Mouse (Mus musculus) T-cell, adult 2 months (primary cell): ENCODE measurements around the gene Fam89a.

Experiments used
- DNase-seq: peaks from one replicate; pipeline ENCODE4 v3.0.0; 2022; ENCODE audit warnings: low spot score

Fam89a gene

DNA sequence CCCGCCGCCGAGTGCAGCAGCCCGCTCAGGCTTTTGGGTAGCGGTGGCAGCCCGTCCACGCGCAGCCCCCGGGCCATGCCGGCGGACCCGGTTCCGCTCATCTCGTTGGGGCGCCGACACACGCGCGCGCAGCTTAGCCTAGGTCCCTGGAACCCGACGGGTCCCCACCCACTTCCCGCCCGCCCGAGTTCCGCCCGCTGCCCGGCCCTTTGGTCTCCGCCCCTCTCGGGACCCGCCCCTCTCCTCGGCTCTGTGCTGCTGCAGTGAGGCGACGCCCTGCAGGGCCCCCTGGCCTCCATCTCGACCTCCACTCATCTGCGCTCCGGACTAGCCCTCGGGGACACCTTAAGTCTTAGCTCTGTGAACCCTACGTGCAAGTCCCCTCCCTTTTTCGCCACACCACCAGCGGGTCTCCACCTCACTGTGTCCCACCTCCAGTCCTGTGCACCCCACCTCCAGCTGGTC is at the start of gene Fam89a:
Gene Fam89a, minus strand, starts transcription at position 124 of the 465 bp plus-strand sequence.
- DNase-seq, result peak; percentile 58

DNA sequence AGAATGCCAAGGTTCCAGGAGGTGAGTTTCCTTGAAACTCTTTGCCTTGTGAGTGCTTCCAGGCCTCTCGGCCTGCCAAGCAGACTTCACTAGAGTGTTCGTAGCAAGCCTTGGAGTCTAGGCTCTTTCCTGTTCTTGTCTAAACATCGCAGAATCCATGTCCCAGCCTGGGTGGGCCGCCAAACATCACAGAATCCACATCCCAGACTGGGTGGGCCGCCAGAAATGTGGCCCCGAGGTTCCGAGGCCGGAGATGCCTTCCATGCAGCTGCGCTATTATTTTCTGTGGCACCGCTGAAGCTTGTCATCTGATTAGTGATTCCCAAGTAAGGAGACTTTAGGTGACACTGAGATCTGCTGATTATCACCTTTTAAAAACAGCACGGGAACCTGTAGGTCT is 48.9 kb upstream of the Fam89a start:
- DNase-seq, result no peak

DNA sequence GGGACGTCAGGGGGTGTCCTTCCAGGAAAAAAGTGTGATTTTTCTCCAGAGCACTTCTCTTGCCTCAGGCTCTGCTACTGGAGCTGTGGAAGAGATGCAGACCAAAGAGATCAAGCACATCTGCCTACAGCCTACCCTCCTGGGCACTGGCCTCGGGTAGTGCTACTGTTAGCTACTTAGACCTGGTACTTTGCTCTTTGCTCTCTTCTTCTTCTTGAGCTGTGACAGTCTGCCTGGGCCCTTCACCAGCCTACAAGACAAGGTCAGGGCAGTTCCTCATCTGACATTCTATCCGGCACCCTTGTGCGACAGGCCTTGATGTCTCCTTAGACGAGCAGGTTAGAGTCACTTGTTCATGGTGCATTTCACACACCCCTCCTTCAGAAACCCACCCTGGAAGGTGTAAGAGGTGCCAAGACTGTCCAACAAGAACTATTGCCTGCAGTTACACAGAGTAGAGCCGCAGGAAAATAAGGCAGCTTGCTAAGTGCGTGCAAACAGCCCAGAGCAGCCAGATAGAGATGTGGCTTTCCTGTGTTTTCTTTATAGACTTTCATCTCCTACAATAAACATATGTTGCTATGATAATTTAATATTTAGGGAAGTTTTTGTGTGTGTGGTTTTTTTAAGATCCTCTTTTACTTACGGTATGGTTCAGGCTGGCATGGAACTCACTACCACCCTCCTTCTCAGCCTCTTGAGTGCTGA is 44.3 kb upstream of the Fam89a start:
- DNase-seq, result no peak

DNA sequence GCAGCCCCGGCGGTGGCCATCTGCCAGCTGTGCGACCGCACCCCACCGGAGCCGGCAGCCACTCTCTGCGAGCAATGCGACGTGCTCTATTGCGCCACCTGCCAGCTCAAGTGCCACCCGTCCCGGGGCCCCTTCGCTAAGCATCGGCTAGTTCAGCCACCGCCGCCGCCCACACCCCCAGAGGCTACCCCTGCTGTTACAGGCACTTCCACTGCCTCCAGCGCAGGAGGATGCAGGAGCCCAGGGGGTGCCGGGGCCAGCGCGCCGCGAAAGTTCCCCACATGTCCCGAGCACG is 42.8 kb upstream of the Fam89a start:
- DNase-seq, result no peak

DNA sequence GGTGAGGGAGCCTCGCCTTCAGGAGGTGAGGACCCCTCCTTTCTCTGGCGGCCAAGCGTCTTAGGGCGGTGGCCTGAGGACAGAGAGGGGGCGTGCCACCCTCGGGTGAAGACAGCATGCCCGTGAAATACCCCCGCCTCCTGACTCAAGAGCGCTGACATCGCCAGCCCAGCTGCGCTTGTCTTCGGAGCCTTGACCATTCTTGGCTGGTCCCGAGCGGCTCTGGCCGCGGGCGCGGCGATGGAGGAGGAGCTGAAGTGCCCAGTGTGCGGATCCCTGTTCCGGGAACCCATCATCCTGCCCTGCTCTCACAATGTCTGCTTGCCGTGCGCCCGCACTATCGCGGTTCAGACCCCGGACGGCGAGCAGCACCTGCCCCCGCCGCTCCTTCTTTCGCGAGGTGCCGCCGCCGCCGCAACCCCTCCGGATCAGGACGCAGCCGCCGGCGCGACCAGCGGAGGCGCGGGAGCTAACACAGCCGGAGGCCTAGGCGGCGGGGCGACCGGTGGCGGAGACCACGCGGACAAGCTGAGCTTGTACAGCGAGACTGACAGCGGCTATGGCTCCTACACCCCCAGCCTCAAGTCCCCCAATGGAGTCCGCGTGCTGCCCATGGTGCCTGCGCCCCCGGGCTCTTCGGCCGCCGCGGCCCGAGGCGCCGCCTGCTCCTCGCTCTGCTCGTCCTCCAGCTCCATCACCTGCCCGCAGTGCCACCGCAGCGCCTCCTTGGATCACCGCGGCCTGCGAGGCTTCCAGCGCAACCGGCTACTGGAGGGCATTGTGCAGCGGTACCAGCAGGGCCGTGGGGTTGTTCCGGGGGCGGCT is 42.2 kb upstream of the Fam89a start:
- no peak for DNase-seq

DNA sequence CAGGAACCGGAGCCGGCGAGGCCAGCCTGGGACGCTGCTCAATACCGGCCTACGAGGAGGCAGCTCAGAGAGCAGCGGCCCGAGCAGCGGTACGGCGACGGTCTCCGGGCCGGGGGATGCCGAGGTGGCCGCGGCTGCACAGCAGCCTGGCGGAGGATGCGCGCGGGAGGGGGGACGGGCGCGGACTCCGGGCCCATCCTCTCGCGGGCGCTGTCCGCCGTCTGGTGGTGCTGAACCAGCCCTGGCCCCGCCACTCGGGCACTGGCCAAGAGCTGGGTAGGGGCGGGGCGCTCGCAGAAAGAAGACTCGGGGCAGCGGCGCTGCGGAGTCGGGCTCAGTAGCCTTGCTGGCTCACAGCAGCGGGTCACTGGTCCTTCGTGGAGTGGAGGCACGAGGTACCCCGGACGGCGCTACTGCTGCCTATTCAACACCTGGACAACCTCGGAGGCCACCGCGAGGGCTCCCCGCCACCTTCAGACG is 41.6 kb upstream of the Fam89a start:
- DNase-seq, result peak; percentile 40

DNA sequence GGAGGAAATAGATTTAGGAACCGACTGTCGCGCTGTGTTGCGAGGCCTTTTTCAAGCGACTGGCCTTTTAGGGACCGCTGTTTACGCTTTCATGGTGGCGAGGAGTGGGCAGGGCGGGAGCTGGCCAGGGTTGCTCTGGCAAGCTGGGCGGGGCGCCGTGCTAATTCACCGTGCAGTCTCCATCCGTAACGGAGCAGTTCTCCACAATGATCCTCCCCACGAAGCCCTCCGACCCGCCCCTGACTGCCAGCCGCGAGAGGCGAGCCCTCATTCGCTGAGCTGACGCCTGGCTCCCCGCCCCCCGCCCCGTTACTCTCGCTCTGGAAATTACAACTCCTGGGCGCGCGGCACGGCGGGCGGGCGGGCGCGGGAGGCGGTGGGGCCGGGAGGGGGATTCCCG is 41.1 kb upstream of the Fam89a start, which contains the start of gene Trim67:
Gene Trim67, plus strand, starts transcription at position 385 of the 400 bp plus-strand sequence.
- DNase-seq, result no peak

DNA sequence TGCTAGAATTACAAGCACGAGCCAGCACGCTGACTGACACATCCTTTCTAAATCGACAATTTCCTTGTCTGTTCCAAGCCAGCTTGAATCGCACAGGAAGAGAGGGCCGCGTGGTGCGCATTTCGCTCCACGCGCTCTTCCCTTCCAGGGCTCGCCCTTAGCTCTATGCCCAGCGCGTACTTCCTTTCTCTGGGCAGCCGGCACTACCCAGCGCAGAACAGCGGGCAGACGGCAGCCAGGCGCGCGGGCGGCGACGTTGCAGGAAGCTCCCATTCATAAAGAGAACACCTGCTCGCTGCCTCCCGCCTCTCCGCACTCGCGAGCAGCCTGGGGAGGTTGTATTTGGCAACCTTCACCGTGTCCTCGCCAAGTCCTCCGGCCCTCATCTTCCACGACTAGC is 40.6 kb upstream of the Fam89a start:
- DNase-seq, result no peak

DNA sequence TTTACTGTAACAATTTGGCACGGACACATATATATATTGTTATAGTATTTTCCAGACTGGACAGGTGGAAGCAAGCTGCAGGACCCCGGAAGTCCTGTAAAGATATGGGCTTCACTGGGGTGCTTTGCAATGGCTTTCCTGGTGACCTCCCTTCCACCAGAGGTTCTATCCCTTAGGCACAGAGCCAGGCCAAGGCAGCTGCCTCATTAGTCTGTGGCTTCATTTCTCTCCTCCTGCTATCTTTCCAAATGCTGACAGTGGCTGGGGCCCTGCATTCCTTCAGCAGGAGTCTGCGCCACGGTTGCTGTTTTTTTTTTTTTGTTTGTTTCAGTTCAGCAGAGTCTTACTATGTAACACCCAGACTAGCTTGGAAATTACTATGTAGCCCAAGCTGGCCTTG is 40.1 kb upstream of the Fam89a start:
- no peak for DNase-seq

DNA sequence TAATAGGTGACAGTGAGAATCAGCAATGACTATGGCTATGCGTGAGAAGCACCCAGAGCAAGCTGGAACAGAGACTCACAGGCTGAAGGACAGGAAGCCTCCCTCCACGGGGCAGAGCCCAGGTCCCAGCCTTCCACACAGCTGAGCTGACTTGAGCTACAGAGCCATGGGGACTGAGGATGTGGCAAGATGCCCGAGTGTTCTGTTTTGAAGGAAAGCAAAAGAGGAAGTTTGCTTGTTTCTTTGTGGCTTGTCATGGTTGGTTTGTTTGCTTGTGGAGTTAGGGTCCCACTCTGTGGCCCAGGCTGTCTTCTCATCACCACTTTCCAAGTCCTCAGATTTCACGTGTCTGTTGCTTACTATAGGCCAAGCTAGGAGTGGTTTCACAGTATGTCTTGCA is 39.0 kb upstream of the Fam89a start:
- DNase-seq, result no peak

DNA sequence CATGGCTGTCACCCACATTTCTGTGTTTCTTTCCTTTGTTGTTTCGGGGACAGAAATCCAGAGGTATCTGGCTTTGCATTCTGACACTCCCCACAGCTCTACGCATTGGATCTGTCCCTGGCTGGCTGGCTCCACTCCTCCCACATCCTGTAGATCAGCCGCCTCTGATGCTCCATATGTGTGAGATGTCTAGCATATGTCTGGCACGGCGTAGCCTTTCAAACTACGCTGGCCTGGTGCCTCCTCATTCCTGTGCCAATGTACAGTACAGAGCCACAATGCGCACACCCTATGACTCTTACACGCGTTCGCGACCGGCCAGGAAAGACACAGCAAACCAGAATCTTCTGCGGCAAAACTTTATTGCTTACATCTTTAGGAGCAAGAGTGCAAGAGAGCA is 33.0 kb upstream of the Fam89a start:
- DNase-seq, result no peak

DNA sequence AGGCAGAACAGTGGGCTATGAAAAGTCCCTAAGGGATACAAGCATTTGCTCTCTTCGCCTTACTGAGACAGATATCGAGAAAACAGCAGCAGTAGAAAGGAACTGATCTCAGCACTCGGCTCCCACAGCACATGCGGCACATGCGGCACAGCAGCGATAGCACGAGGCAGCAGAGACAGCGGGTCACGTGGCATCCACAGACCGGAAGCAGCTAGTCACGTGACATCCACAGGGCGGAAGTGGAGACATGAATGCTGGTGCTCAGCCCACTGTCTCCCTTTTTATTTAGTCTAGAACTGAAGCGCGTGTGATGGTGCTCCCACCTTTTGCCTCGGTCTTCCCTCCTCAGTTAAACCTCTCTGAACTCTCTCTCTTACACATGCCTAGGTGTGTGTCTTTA is 31.6 kb upstream of the Fam89a start:
- no peak for DNase-seq

DNA sequence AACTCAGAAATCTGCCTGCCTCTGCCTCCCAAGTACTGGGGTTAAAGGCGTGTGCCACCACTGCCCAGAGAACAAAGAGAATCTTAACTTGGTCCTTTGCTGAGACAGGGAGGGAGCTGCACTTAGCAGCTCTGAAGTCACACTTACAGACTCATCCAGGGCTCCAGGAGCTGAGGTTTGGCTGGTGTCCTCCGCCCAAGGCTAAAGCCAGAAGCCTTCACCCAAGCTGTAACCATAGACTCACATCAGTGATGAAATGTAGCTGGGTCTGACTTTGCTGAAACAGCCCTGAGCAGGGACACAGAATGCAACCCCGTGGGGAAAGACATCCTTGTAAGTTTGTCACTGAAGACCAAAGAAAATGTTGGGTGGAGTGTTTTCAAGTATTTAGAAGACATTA is 30.8 kb upstream of the Fam89a start:
- no peak for DNase-seq

DNA sequence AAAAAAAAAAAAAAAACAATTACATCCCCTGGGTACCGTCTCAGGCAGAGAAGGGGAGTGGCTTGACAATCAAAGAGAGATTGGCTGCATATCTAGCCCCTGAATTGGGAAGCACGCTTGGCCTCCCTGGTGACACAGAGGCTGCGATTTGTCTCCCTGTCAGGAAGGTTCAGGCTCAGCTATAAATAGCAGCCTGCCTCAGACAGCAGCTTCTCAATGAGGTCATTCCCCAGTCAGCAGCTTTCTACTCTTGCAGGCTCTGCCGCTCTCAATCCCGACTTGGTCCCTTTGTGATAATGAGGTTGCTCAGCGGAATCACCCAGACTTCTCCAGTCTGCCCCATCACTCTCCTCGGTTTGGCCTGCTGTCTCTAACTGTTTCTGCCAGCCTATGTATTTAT is 28.6 kb upstream of the Fam89a start:
- DNase-seq, result no peak

DNA sequence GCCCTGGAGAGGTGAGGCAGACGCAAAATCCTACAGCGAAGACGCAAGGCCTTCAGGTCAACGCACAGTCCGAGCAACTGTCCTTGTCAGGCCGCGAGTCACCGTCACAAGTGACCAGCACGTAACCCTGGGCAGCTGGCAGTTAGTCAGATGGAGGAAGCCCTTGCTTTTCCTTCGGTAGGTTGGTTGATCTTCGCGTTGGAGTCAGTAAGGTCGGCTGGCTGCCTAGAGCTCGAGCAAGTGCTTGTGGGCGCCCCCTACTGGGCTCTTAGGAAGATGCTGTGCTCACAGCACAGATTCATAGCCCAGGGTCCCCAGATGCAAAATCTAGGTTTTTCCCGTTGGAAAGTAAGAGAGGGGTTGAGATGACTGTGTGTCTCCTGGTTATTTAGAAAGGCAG is 24.1 kb upstream of the Fam89a start:
- peak; percentile 53 for DNase-seq

DNA sequence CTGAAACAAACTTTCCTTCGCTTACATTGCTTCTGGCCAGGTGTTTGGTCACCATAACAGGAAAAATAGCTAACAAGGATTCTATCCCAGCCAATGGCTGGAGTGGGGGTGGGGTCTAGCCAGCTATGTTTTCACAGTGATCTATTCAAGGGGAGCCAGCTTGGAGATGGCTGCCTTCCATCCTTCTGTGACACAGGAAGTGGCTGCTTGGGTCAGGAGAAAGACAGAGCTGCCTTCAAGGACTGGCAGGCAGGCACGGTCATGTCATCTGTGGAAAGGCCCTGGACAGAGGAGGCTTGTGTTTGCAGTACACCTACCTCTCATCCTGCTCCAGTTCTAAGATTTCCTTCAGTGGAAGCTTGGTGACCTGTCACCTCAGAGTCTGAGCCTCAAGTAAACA is 20.8 kb upstream of the Fam89a start:
- no peak for DNase-seq

DNA sequence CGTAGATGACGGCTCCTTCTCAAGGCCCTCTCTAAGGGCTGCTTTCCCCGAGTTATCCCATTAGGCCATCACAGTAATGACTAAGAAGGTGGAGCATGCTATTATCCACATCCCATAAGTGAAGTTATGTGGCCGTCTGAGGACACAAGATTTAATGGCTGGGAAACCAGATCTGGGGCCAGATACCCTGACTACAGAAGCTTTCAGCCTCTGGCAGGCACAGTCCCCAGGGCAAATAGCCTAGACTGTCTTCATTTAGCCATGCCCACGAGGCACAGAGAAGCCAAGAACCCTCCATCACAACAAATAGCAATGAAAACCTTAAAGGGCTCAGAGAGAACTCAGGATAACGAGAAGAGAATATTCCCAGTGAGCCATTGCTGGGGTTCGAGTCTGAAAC is 11.4 kb upstream of the Fam89a start:
- DNase-seq, result no peak

DNA sequence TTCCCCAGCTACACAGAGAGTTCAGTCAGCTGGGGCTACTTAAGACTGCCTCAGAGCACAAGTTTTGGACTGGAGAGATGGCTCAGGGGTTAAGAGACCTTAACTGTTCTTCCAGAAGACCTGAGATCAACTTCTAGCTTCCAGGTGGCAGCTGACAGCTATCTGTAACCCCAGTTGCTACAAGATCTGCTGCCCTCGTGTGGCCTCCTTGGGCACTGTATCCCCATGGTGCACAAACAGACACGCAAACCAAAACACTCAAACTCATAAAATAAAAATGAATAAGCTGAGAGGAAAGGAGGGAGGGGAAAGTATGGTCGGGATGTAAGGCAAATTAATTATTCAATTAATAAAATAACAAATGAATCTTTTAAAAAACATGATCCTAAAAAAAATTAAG is 6.9 kb upstream of the Fam89a start:
- DNase-seq, result peak; percentile 34

DNA sequence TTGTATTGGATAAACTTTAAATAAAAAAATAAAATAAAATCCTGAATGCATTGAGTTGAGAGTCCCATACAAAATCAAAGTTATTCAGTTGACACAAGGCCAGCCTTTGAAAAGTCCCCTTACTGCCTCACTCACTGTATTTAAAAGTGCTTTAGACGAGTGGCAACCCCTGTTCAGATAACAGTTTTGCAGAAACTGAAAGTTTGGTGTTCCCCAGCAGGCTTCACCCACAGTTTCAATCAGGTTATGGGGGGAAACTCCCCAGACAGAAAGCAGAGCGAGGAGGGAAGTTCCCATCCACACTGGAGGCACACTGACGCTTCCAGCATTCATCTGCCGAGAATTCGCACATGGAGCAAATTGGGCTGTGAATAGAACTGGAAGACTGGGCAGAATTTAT is 5.0 kb upstream of the Fam89a start:
- DNase-seq, result no peak

DNA sequence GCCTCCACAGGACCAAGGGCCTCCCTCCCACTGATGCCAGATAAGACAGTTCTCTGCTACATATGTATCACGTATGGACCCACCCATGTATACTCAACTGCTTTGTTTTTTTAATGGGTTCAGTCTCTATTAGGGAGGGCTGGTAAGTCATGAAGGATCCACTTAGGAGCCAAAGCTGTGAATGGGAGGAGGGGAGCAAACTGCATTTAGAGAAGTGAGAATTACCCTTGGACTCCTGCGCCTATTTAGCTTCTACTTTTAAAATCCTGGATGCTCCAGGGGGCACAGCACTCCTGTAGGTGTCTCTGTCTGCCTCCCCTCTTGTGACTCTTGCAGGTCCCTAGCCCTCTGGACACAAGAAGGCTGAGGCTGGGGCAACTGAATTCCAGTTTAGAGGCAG is 4.5 kb upstream of the Fam89a start:
- no peak for DNase-seq

DNA sequence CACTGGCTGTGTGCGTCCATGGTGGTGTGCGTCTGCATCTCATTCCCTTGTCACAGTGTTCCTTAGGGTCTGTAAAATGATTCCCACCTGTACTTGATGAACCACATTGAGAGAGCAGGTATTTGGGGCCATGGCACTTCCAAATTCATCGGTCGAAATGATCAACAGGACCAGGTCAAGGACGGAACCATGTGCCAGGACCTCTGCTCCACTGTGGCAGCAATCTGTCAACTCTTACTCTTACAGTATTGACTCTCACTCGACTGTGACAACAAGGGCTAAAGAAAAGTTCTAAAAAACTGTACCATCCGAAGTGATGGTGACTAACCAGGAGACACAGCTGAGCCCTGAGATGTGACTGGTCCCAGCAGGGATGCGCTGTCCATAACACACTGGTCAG is 3.8 kb upstream of the Fam89a start:
- no peak for DNase-seq

DNA sequence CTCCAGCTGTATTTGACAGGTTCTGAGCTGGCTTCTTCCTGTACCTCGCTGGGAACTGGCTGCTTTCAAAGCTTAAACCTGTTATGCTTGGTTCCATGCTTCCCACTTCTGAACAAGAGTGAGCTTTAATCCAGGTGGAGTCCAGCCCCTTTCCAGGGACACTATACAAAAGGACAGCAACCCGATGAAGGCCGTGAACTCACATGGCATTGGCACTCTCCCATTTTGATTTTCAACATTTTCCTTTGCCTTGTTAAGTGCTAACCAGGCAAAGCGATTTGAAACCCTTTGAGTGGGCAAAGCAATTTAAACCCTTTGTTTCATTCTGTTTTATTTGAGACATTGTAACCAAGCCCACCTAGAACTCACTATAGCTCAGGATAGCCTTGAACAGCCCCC is 3.2 kb upstream of the Fam89a start:
- no peak for DNase-seq

DNA sequence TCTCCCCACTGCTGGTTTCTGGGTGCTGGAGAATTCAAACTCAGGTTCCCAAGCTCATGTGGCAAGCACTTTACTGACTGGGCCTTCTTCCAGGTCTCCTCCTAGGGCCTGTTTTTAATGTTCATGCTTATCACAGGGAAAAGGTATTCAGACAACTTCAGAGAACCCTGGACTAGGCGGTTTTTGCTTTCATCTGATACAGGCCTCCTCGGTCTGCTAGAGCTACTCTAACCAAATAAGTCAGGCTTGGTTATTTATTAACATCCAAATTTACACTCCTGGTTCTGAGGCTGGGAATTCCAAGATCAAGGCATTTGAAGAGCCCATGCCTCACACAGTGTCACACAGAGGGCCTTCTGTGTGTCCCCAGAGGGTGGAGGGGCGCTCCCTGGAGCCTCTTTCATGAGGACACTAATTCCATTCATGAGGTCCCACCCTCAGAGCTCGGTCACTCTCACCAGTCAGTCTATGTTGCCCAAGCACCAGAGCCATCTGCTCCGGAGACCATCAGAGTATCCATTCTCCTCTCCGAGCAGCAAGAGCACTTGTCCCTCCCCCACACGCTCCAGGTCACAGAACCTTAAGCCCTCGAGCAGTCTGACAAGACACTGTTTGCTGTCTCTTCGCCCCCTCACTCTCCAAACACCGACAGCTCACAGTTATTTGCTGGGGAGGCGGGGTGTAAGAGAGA is 2.6 kb upstream of the Fam89a start:
- DNase-seq, result no peak
